Mouse (Mus musculus) kidney, adult 2 months (tissue): ENCODE results near the gene Ncapg2. TPM values are rescaled to one million over a fixed set of nuclear protein-coding genes. Genes with fewer than 3 reads are reported as not detected.

Experiments
- DNase-seq: peaks from one replicate; pipeline ENCODE4 v3.0.0; 2021
- H3K27ac ChIP-seq: fragments of 200-500 bp; 2 replicates; pipeline ENCODE4 v1.5.1; 2012; ENCODE audit warnings: low read depth, low read length, control low read depth, inconsistent platforms; ENCODE audit not compliant: insufficient read depth
- H3K27me3 ChIP-seq: fragments of 200-500 bp; replicated peaks from 2 replicates; pipeline ENCODE4 v1.6.1; 2012; ENCODE audit warnings: mild to moderate bottlenecking, moderate library complexity, low read length, inconsistent platforms; ENCODE audit not compliant: control insufficient read depth, insufficient read depth
- H3K36me3 ChIP-seq: fragments of 200-500 bp; 2 replicates; pipeline ENCODE4 v1.6.1; 2012; ENCODE audit warnings: mild to moderate bottlenecking, moderate library complexity, low read length, inconsistent platforms; ENCODE audit not compliant: control insufficient read depth, insufficient read depth
- H3K4me1 ChIP-seq: fragments of 200-500 bp; 2 replicates; pipeline ENCODE4 v1.6.1; 2011; ENCODE audit warnings: low read length; ENCODE audit not compliant: control insufficient read depth, insufficient read depth
- H3K4me3 ChIP-seq: fragments of 200-500 bp; 2 replicates; pipeline ENCODE4 v1.5.1; 2011; ENCODE audit warnings: mild to moderate bottlenecking, low read depth, low read length, control low read depth; ENCODE audit not compliant: insufficient read depth
- CTCF ChIP-seq: fragments of 200-500 bp; conservative IDR thresholded peaks from 2 replicates; pipeline ENCODE4 v1.5.1; 2011; ENCODE audit warnings: low read depth, mild to moderate bottlenecking, control low read depth, low read length, moderate library complexity, mixed read lengths; ENCODE audit not compliant: insufficient read depth, insufficient read length
- POLR2A ChIP-seq: fragments of 200-500 bp; IDR thresholded peaks from one replicate; pipeline ENCODE4 v1.6.1; 2011; ENCODE audit warnings: low read depth, low read length, control low read depth
- WGBS: fragments of 180-500 bp; shearing (Covaris S2); methylation state at CpG from one replicate; pipeline ENCODE4 v1.1.7; 2018; 5-methylcytosine and 5-hydroxymethylcytosine counted together
- polyA plus RNA-seq: library from polyadenylated mRNA; depleted of rRNA; stranded (reverse); fragments of >200 nt; gene quantifications from 2 replicates; pipeline ENCODE4 v1.2.3, GENCODE M21; 2012; rRNA removed

Ncapg2 gene
- 0.73 and 0.89 TPM in 2 replicates for polyA plus RNA-seq

GRCm38 (mm10) chr12:116405045-116405835 lies at the start of gene Ncapg2:
Gene Ncapg2, plus strand, starts transcription at chr12:116405402.
- H3K27ac ChIP-seq = no peak within 1 kb of the TSS
- H3K36me3 ChIP-seq = no peaks in the 10 kb centered on the region
- TF ChIP-seq CTCF (no peak), POLR2A (no peak)
- peak within 1 kb of the TSS; percentile 78 for H3K4me3 ChIP-seq
- WGBS = under 1% methylated on average over 72 of the region's 72 CpGs
- no peaks in the 10 kb centered on the region for H3K27me3 ChIP-seq
- H3K4me1 ChIP-seq = no peaks in the 10 kb centered on the region
- DNase-seq = peak; percentile 98

GRCm38 (mm10) chr12:116362091-116362490 lies 43.1 kb upstream of the Ncapg2 start:
- Histone ChIP-seq H3K27ac (no peak overlapping the region), H3K4me3 (no peak overlapping the region), H3K4me1 (no peaks in the 10 kb centered on the region), H3K27me3 (no peaks in the 10 kb centered on the region), H3K36me3 (peaks cover 5% of the 10 kb centered on the region; the same call in 1 of the 2 replicates)
- no peak for DNase-seq
- no peak for TF ChIP-seq POLR2A
- TF ChIP-seq CTCF = no peak

- Histone ChIP-seq H3K4me3 (no peak overlapping the region), H3K27ac (no peak overlapping the region), H3K27me3 (no peaks in the 10 kb centered on the region), H3K36me3 (peaks cover 7% of the 10 kb centered on the region; the same call in 1 of the 2 replicates), H3K4me1 (no peaks in the 10 kb centered on the region)
- TF ChIP-seq POLR2A (no peak), CTCF (no peak)
- 90% methylated on average over 3 of the region's 3 CpGs for WGBS
- DNase-seq = no peak
Observed at GRCm38 (mm10) chr12:116366900-116367299, 38.3 kb upstream of the Ncapg2 start.

- TF ChIP-seq CTCF (no peak), POLR2A (no peak)
- Histone ChIP-seq H3K4me3 (no peak overlapping the region), H3K27ac (no peak overlapping the region), H3K4me1 (no peaks in the 10 kb centered on the region), H3K27me3 (no peaks in the 10 kb centered on the region), H3K36me3 (peaks cover 7% of the 10 kb centered on the region; the same call in 1 of the 2 replicates)
- WGBS = 91% methylated on average over 2 of the region's 2 CpGs
- DNase-seq = no peak
Observed at GRCm38 (mm10) chr12:116367346-116367745, 37.9 kb upstream of the Ncapg2 start.

GRCm38 (mm10) chr12:116368857-116369256 lies 36.3 kb upstream of the Ncapg2 start:
- H3K27ac ChIP-seq = no peak overlapping the region
- TF ChIP-seq POLR2A = no peak
- TF ChIP-seq CTCF = no peak
- no peaks in the 10 kb centered on the region for H3K4me1 ChIP-seq
- no peaks in the 10 kb centered on the region for H3K27me3 ChIP-seq
- WGBS = 78% methylated on average over 2 of the region's 2 CpGs
- DNase-seq = no peak
- H3K36me3 ChIP-seq = 0 out of 2 replicates have a peak, but pooled peaks cover 4% of the 10 kb centered on the region
- no peak overlapping the region for H3K4me3 ChIP-seq

GRCm38 (mm10) chr12:116383101-116383500 lies 22.1 kb upstream of the Ncapg2 start:
- TF ChIP-seq CTCF (no peak), POLR2A (no peak)
- Histone ChIP-seq H3K4me3 (no peak overlapping the region), H3K4me1 (no peaks in the 10 kb centered on the region), H3K27me3 (no peaks in the 10 kb centered on the region), H3K36me3 (no peaks in the 10 kb centered on the region; the same call in 1 of the 2 replicates), H3K27ac (no peak overlapping the region)
- 90% methylated on average over 2 of the region's 2 CpGs for WGBS
- no peak for DNase-seq

- Histone ChIP-seq H3K36me3 (no peaks in the 10 kb centered on the region; the same call in 1 of the 2 replicates), H3K4me3 (no peak overlapping the region), H3K27ac (no peak overlapping the region), H3K27me3 (no peaks in the 10 kb centered on the region), H3K4me1 (no peaks in the 10 kb centered on the region)
- no peak for DNase-seq
- TF ChIP-seq POLR2A (no peak), CTCF (no peak)
Observed at GRCm38 (mm10) chr12:116383995-116384394, 21.2 kb upstream of the Ncapg2 start.
